Mouse (Mus musculus) myocyte (in vitro differentiated cells): Measurements from ENCODE around the gene Cth.

ENCODE experiments used
- E2F4 ChIP-seq: IDR thresholded peaks from one replicate; pipeline ENCODE4 v1.6.1; 2011; ENCODE audit warnings: mild to moderate bottlenecking, control low read depth, moderate library complexity; ENCODE audit not compliant: insufficient read depth
- MAX ChIP-seq: IDR thresholded peaks from one replicate; pipeline ENCODE4 v1.6.1; 2011; ENCODE audit warnings: low read depth, mild to moderate bottlenecking, control low read depth
- POLR2A ChIP-seq: IDR thresholded peaks from one replicate; pipeline ENCODE4 v1.6.1; 2011; ENCODE audit warnings: low read depth, mild to moderate bottlenecking, control low read depth, moderate library complexity; ENCODE audit not compliant: insufficient read length
- REST ChIP-seq: IDR thresholded peaks from one replicate; pipeline ENCODE4 v1.6.1; 2011; ENCODE audit warnings: mild to moderate bottlenecking, control low read depth, moderate library complexity; ENCODE audit not compliant: insufficient read depth, insufficient read length
- SRF ChIP-seq: IDR thresholded peaks from one replicate; pipeline ENCODE4 v1.6.1; 2011; ENCODE audit warnings: low read depth; ENCODE audit not compliant: control insufficient read depth, insufficient read length
- TCF12 ChIP-seq: IDR thresholded peaks from one replicate; pipeline ENCODE4 v1.6.1; 2011; ENCODE audit warnings: mild to moderate bottlenecking, control low read depth; ENCODE audit not compliant: poor library complexity, insufficient read depth, severe bottlenecking
- USF1 ChIP-seq: IDR thresholded peaks from one replicate; pipeline ENCODE4 v1.6.1; 2011; ENCODE audit warnings: low read depth, mild to moderate bottlenecking, control low read depth, moderate library complexity

DNA sequence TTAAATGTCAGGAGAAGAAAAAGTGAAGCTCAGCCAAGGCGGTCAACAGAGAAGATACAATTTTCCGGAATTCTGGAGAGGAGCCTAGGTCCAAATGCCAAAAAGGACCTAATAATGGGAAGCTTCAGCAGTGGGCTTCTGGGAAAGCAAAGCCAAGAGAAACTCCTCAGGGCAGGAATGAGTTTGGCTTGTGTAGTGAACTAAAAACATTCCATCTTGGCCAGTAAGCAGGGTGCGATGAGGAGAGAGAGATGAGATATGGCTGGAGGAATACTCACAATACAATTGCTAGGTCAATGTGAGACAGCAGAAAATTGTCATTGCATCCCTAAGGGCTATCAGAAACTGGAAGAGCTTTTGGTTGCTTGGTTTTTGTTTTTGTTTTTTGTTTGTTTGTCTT, 43.9 kb downstream of the Cth start:
- TF ChIP-seq MAX (no peak), POLR2A (no peak), E2F4 (no peak), REST (no peak), SRF (no peak), TCF12 (no peak), USF1 (no peak)
